Mouse (Mus musculus) limb, embryonic 14.5 days (tissue): ENCODE measurements around the gene Lrrfip1. TPM values are rescaled to one million over a fixed set of nuclear protein-coding genes. Genes with fewer than 3 reads are reported as not detected.

Source experiments
- ATAC-seq: fragments of 200-750 bp; cut with Nextera tagmentation; 2 replicates; pipeline ENCODE4 v1.8.0; 2017; ENCODE audit warnings: low read depth, moderate number of reproducible peaks, moderate TSS enrichment; ENCODE audit not compliant: low FRiP score
- DNase-seq: peaks from one replicate; pipeline ENCODE4 v3.0.0-alpha.2; 2015; ENCODE audit warnings: low spot score
- H3K27ac ChIP-seq: fragments of 300-500 bp; sonication (generic); replicated peaks from 2 replicates; pipeline ENCODE4 v1.5.1; 2014; ENCODE audit warnings: low read depth, mild to moderate bottlenecking, low read length, moderate library complexity, mixed read lengths
- H3K27me3 ChIP-seq: fragments of 300-500 bp; sonication (generic); 2 replicates; pipeline ENCODE4 v1.6.1; 2014; ENCODE audit warnings: low read length, mixed read lengths; ENCODE audit not compliant: control insufficient read depth, insufficient read depth
- H3K36me3 ChIP-seq: fragments of 300-500 bp; sonication (generic); 2 replicates; pipeline ENCODE4 v1.6.1; 2014; ENCODE audit warnings: mild to moderate bottlenecking, low read length, moderate library complexity, mixed read lengths; ENCODE audit not compliant: control insufficient read depth, insufficient read depth
- H3K4me1 ChIP-seq: fragments of 300-500 bp; sonication (generic); 2 replicates; pipeline ENCODE4 v1.6.1; 2014; ENCODE audit warnings: antibody characterized with exemption, low read length, mixed read lengths; ENCODE audit not compliant: control insufficient read depth, insufficient read depth
- H3K4me2 ChIP-seq: fragments of 300-500 bp; sonication (generic); replicated peaks from 2 replicates; pipeline ENCODE4 v1.6.1; 2014; ENCODE audit warnings: low read depth, mild to moderate bottlenecking, low read length, moderate library complexity; ENCODE audit not compliant: severe bottlenecking
- H3K4me3 ChIP-seq: fragments of 300-500 bp; sonication (generic); replicated peaks from 2 replicates; pipeline ENCODE4 v1.5.1; 2014; ENCODE audit warnings: low read length
- H3K9ac ChIP-seq: fragments of 300-500 bp; sonication (generic); 2 replicates; pipeline ENCODE4 v1.6.1; 2014; ENCODE audit warnings: mild to moderate bottlenecking, low read depth, low read length, moderate library complexity; ENCODE audit not compliant: severe bottlenecking
- H3K9me3 ChIP-seq: fragments of 300-500 bp; sonication (generic); 2 replicates; pipeline ENCODE4 v1.6.1; 2016; ENCODE audit warnings: low read length; ENCODE audit not compliant: control insufficient read depth
- POLR2A ChIP-seq: fragments of 200-500 bp; IDR thresholded peaks from 2 replicates; pipeline ENCODE4 v1.8.0; 2012; ENCODE audit warnings: inconsistent platforms, mild to moderate bottlenecking, moderate library complexity, borderline replicate concordance; ENCODE audit not compliant: insufficient read depth, insufficient read length; ENCODE audit errors: extremely low read depth
- WGBS: fragments of 180-500 bp; shearing (Covaris S2); extraction: QIAGEN DNeasy Blood & Tissue Kit; methylation state at CpG from one replicate; pipeline ENCODE4 v1.1.7; 2014; 5-methylcytosine and 5-hydroxymethylcytosine counted together
- polyA plus RNA-seq, 2 experiments: library from polyadenylated mRNA; depleted of rRNA in 1 of 2; stranded (reverse) in 1 of 2; unstranded in 1 of 2; fragments of >200 nt; fragmentation: Nextera tagmentation in 1 of 2; extraction: Ambion mirVana in 1 of 2; gene quantifications; 2 replicates each; pipeline versions ENCODE4 v1.2.1 to v1.2.3; 2012 to 2014

The Lrrfip1 gene
- polyA plus RNA-seq, 2 experiments: 41.6 to 44.3 TPM

- H3K4me3 ChIP-seq: no peak overlapping the region
- H3K27ac ChIP-seq: no peak overlapping the region
- no peaks in the 10 kb centered on the region for H3K9me3 ChIP-seq
- DNase-seq (no peak), ATAC-seq (no peak)
- no peak overlapping the region for H3K4me2 ChIP-seq
- 74% methylated on average over 11 of the region's 11 CpGs for WGBS
- no peaks in the 10 kb centered on the region for H3K27me3 ChIP-seq
- peaks cover 28% of the 10 kb centered on the region for H3K36me3 ChIP-seq
- no peak overlapping the region for H3K9ac ChIP-seq
- peaks cover 4% of the 10 kb centered on the region; the same call in 1 of the 2 replicates for H3K4me1 ChIP-seq
- no peak for TF ChIP-seq POLR2A
Measured at GRCm38 (mm10) chr1:91101709-91102440, 103.3 kb downstream of the Lrrfip1 start.

DNA sequence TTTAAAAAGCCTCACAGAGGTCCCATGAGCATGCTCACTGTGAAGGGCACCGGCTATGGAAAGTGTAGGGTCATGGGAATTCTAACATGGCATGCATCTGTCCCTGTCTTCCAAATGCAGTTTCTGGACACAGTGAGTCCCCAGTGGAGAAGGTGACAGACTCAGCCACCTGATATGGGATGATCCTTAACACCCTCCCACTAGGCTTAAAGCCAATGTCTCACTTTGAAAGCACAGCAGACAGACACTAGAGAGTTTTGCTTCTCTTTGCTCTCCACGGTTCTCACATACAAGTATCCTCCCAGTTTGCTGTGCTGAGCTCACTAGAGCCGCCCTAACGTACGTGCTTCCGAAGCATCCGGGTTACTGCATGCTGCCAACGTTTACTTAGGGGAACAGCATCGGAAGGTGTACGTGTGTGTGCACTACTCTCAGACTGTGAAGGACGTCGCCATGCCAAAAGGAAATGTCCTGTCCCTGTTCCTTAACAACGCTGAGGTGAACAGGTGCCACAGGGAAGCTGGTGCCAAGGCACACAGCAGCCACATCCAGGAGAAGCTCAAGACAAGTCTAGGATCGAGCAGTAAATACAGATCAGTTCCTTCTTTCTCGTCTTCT, 104.9 kb downstream of the Lrrfip1 start:
- Histone ChIP-seq H3K27ac (no peak overlapping the region), H3K36me3 (peaks cover 35% of the 10 kb centered on the region), H3K9me3 (no peaks in the 10 kb centered on the region), H3K9ac (no peak overlapping the region), H3K4me3 (no peak overlapping the region), H3K4me2 (no peak overlapping the region), H3K4me1 (peaks cover 4% of the 10 kb centered on the region; the same call in 1 of the 2 replicates), H3K27me3 (no peaks in the 10 kb centered on the region)
- no peak for TF ChIP-seq POLR2A
- WGBS: 91% methylated on average over 15 of the region's 15 CpGs
- DNase-seq (no peak), ATAC-seq (no peak)

DNA sequence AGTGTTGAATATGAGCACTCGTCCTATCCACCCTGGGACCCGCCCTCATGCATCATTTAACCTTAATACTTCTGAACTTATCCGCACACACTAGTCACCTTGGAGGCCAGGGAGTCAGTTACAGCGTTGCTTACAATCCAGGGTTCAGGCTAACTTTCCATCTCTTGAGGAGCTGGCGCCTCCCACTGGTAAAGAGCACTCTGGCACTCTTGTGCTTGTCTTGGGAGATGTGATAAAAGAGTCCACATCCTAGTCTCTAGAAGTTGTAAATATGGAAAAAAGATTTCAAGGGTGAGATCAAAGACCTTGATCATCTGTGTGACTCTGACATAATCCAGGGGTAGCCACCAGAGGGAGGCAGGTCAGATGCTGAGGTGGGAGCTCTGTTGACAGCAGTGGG, 109.0 kb downstream of the Lrrfip1 start:
- no peak for TF ChIP-seq POLR2A
- Histone ChIP-seq H3K9me3 (no peaks in the 10 kb centered on the region), H3K27me3 (no peaks in the 10 kb centered on the region), H3K36me3 (peaks cover 32% of the 10 kb centered on the region), H3K4me3 (no peak overlapping the region), H3K27ac (no peak overlapping the region), H3K9ac (no peak overlapping the region), H3K4me1 (no peaks in the 10 kb centered on the region), H3K4me2 (no peak overlapping the region)
- DNase-seq (no peak), ATAC-seq (no peak)
- 71% methylated on average over 5 of the region's 5 CpGs for WGBS

DNA sequence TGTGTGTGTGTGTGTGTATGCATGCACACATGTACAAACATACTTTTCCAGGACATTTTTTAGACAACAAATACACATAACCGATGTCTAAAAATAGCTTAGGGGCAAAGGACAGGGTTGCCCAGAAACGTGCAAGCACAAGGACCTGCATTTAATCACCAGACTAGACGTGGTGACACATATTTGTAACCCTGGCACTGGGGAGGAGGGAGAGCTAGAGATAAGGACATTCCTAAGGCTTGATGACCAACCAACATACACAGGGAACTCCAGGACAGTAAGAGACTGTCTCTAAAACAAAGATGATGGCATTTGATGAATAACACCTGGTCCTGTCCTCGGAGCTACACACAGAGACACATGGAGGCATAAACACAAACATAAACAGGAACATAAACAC, 110.8 kb downstream of the Lrrfip1 start:
- H3K36me3 ChIP-seq: peaks cover 32% of the 10 kb centered on the region
- DNase-seq: no peak
- ATAC-seq: no peak
- no peak overlapping the region for H3K9ac ChIP-seq
- no peak overlapping the region for H3K4me2 ChIP-seq
- 50% methylated on average over 4 of the region's 4 CpGs for WGBS
- no peak for TF ChIP-seq POLR2A
- H3K27me3 ChIP-seq: no peaks in the 10 kb centered on the region
- no peaks in the 10 kb centered on the region for H3K4me1 ChIP-seq
- H3K4me3 ChIP-seq: no peak overlapping the region
- H3K9me3 ChIP-seq: no peaks in the 10 kb centered on the region
- H3K27ac ChIP-seq: no peak overlapping the region

GRCm38 (mm10) chr1:91112171-91112570, 113.6 kb downstream of the Lrrfip1 start:
- TF ChIP-seq POLR2A: no peak
- Histone ChIP-seq H3K27ac (no peak overlapping the region), H3K9me3 (no peaks in the 10 kb centered on the region), H3K4me3 (no peak overlapping the region), H3K4me1 (no peaks in the 10 kb centered on the region), H3K27me3 (no peaks in the 10 kb centered on the region), H3K36me3 (peaks cover 12% of the 10 kb centered on the region), H3K4me2 (no peak overlapping the region), H3K9ac (no peak overlapping the region)
- ATAC-seq (no peak), DNase-seq (no peak)
- WGBS: 94% methylated on average over 14 of the region's 14 CpGs
